Mouse (Mus musculus): ENCODE measurements around the gene 4933402N22Rik.
"Not testable (repeated sequence)": the region's sequence is repeated elsewhere in the genome, so short reads cannot be mapped to it uniquely, and the experiment has no call there.

The 4933402N22Rik gene

GRCm38 (mm10) chr5:11917743-11918142 is at the start of gene 4933402N22Rik:
Gene 4933402N22Rik (plus strand): TSS chr5:11918043.
- DNase-seq (ENCODE audit: low read depth, low spot score) = not testable (repeated sequence)

DNA sequence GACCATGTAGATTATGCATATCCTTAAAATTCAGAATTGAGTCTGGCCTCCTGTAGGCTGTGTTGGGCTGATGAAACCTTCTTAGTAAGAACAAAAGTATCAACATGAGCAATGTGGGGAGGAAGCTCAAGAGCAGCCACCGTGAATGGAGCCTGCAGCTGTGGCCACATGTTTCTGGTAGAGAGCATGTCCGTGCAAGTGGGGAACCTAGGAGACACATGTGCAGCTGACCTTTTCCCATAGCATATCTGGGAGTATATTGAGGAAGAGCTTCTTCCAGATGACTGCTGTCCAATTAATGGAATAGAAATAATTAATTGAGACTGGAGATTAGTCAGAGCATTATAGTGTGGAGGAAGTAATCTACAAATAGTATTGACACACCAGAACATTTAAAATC is 5.9 kb downstream of the 4933402N22Rik start:
- not testable (repeated sequence) for DNase-seq (ENCODE audit: low read depth, low spot score)
